In genomic region chr19:37210457-37210856, GRCm38 (mm10) we compare ENCODE assay signal across 10 mouse cellular contexts.
"Had no signal": no experiment of that assay in that cellular context is flagged by ENCODE, and none has a peak within 500 bp of the region (broad histone marks: within the 10 kb centered on the region; RNA-seq: fewer than 3 reads in every experiment).

No protein-coding gene starts in this region.

- DNase-seq: kidney, adult 18-20 months; kidney, postnatal 10 days; left cerebral cortex, postnatal 4 days; lung, adult 18-20 months had no signal

- H3K4me2 ChIP-seq: limb, embryonic 13.5 days; midbrain, embryonic 11.5 days; midbrain, embryonic 15.5 days had no signal

- H3K4me3 ChIP-seq: layer of hippocampus, adult 2 months; limb, embryonic 13.5 days; midbrain, embryonic 15.5 days; neural tube, embryonic 12.5 days had no signal

- H3K27me3 ChIP-seq: limb, embryonic 13.5 days; midbrain, embryonic 15.5 days; neural tube, embryonic 12.5 days had no signal

- H3K9me3 ChIP-seq: limb, embryonic 13.5 days; midbrain, embryonic 15.5 days; neural tube, embryonic 12.5 days had no signal

- H3K27ac ChIP-seq: layer of hippocampus, adult 2 months; limb, embryonic 13.5 days; midbrain, embryonic 15.5 days; neural tube, embryonic 12.5 days; stomach, postnatal 0 days had no signal

- ATAC-seq: midbrain, embryonic 15.5 days had no signal

- H3K9ac ChIP-seq: limb, embryonic 13.5 days; midbrain, embryonic 15.5 days; neural tube, embryonic 12.5 days had no signal
